Mouse (Mus musculus) liver, embryonic 16.5 days (tissue): Measurements from ENCODE around the gene Paqr9. TPM values are rescaled to one million over a fixed set of nuclear protein-coding genes. Genes with fewer than 3 reads are reported as not detected.

Experiments
- polyA plus RNA-seq: library from polyadenylated mRNA; unstranded; fragments of >200 nt; fragmentation: Nextera tagmentation; extraction: Ambion mirVana; gene quantifications from 2 replicates; pipeline ENCODE4 v1.2.1, GENCODE M21; 2015

Gene Paqr9
- polyA plus RNA-seq, 1 experiment from 2014 or later: 6.7 TPM

Other genes with a start within 250 kb of the Paqr9 start
- 0.25 and 0.28 TPM in 2 replicates for gene Chst2, start 152.9 kb upstream of the Paqr9 start, polyA plus RNA-seq
- gene U2surp, start 47.7 kb upstream of the Paqr9 start, polyA plus RNA-seq: 48.7 and 50.4 TPM in 2 replicates
- gene Pcolce2, start 77.9 kb downstream of the Paqr9 start, polyA plus RNA-seq: 5.1 and 7.0 TPM in 2 replicates
- gene Trpc1, start 190.7 kb downstream of the Paqr9 start, polyA plus RNA-seq: 0.56 and 0.64 TPM in 2 replicates